Mouse (Mus musculus): ENCODE measurements around the gene Ctps.
A peak's percentile ranks its signal among the peaks of the same experiment; 100 is the strongest.

Gene Ctps

DNA sequence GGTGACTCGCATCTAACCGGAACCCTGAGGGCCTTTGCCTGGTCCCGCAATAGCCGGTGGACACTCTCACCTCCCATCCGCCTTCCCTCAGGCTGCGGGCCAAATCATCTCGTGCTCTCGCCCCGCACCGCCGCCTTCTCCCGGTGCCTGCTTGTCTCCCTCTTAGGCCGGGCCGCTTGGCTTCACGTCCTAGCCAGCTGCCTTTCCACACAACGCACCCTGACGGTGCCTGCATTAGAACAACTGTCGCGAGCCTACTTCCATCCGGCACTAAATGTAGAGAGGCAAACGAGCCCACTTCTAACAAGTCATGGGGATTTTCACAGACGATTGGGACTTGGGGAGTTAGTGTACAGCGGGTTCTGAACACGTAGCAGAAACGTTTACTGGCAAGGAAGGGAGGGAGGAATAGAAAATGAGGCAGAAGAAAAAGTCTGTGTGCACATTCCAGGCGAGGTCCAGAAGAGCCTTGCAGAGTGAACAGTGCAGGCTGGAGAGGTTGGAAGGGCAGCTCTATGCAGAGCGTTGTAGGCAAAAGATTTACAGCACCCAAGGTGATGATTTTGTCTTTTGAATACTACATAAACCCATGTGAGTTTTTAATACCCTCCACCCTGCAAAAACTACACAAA lies 478 bp upstream of the Ctps start:
- no peak for DNase-seq (ENCODE audit: low spot score in 2 of 2)

DNA sequence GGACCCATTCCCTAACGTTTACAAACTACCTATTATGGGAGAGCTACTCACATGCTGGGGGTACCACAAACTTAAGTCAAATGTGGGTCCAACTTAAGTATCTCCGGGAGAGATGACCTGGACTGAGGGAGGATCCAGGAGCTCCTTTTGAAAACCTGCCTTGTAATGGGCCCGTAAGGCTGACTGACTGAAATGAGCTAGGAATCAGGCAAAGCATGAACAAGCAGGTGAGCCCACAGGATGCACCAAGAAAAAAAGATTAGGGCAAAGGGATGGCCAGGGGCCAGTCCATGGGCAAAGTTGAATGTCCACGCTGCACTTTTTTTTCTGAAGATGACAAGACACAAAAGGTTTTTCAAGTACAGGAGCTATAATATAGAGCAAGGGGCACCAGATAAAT lies 1.1 kb downstream of the Ctps start:
- DNase-seq (ENCODE audit: low spot score in 2 of 2) = peak in 1 of 2 experiments; percentile 48

GRCm38 (mm10) chr4:120568005-120568404 lies 2.1 kb downstream of the Ctps start:
- no peak for DNase-seq (ENCODE audit: low spot score in 2 of 2)

DNA sequence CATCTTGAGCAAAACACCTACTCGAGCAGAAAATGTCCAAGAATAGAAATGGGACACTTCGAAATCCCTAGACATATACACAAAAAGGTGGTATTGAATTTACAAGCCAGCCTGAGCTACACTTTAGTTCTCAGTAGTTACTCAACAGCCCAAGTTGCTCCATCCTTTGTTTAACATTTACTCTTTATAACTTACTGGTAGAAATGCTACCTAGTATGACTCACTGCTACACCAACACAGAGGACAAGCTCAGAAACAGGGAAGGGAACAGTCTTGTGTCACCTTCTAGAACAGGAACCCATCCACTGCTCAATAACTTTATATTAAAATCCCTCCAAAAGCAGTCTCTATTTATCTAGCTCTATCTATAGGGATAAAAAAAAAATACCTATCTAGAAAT lies 4.3 kb downstream of the Ctps start:
- no peak for DNase-seq (ENCODE audit: low spot score in 2 of 2)

GRCm38 (mm10) chr4:120556592-120556991 lies 13.5 kb downstream of the Ctps start:
- no peak for DNase-seq (ENCODE audit: low spot score in 2 of 2)

DNA sequence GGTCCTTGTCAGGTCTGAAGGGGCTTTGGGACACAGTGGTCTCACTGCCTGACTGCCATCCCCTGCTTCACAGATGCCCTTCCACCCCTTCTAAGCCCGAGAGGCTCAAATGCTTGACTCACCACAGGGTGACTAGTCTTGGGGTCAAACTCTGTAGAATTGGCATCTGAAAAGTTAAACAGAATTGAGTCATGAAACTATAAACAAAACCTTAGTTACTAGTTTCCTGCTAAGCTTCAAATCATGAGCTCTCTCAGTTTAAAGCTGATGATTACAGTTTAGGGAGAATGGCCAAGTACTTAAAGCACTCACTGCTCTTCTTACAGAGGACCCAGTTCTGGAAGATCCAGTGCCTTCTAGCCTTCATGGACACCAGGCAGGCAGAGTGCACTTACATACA lies 25.2 kb downstream of the Ctps start:
- DNase-seq (ENCODE audit: low spot score in 2 of 2) = no peak

DNA sequence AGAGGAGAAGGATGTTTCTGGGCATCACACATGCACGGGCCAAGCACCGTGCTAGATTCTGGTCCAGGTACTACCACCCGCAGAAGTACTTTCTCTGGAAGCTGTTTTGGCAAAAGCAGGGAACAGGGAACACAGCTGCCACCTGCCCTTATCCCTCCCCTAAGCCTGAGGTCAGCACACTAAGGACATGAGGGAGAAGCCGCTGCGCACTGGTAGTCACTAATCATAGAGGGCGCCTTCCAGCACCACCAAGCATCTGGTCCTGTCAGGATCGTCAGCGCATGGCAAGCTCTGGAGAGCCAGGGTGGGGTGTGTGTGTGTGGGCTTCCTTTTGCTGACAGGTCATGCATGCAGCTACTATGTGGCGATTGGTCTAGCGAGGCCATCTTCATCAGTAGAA lies 31.4 kb downstream of the Ctps start:
- DNase-seq (ENCODE audit: low spot score in 2 of 2) = no peak

DNA sequence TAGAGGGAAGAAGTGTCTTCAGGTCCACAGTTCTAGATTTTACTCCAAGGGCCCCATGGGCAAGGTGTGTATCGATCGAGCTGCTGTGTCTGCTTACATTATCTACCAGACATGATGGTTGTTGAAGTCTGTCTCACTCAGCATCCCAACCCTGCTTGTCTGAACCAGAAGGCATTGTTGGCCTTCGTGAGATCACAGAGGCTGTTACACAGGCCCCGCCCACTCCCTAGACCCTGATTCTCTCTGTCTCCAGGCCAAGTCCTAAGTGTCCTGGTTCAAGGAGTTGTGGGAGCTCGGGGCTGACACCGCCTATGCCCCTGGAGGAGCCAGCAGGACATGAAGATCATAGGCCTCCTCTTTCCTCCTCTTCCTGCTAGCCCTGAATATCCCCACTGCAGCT lies 38.1 kb downstream of the Ctps start, which contains the start of gene Slfnl1:
Gene Slfnl1 (plus strand): TSS at position 246 of the 400 bp plus-strand sequence.
- DNase-seq (ENCODE audit: low spot score in 2 of 2) = no peak

DNA sequence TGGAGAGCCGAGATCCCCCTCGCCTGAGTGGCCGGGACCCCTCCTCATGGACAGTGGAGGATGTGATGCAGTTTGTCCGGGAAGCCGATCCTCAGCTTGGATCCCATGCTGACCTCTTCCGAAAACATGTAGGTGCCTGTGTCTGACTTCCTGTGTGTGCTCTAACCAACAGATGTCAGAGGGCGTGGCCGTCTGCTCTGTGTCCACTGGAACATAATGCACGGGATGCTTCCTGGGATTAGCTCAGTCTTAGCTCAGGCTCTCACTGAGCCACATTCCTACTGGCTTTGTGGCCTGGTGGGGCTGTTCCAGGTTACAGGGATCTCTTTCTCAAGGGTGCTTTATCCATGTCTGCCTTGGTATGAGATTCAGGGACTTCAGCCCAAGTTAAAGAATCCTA lies 41.9 kb downstream of the Ctps start:
- no peak for DNase-seq (ENCODE audit: low spot score in 2 of 2)

DNA sequence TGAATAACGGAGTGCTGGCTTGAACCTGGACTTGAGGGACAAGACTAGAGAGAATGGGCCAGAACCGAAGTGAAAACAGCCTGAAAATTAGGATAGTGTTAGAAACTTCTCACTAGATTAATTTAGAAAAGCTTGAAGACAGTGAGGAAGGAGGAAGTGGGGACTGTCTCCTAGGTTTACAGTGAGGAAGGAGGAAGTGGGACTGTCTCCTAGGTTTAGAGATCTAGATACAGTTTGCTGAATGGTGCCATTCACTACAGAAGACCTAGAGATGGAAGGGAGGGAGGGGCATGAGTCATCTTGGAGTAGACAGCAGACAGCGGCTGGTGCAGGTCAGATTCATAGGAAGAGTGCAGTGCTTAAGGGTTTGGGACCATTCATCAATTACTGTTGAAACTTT lies 47.0 kb downstream of the Ctps start:
- DNase-seq (ENCODE audit: low spot score in 2 of 2) = no peak

GRCm38 (mm10) chr4:120522351-120522750 lies 47.7 kb downstream of the Ctps start:
- no peak for DNase-seq (ENCODE audit: low spot score in 2 of 2)

DNA sequence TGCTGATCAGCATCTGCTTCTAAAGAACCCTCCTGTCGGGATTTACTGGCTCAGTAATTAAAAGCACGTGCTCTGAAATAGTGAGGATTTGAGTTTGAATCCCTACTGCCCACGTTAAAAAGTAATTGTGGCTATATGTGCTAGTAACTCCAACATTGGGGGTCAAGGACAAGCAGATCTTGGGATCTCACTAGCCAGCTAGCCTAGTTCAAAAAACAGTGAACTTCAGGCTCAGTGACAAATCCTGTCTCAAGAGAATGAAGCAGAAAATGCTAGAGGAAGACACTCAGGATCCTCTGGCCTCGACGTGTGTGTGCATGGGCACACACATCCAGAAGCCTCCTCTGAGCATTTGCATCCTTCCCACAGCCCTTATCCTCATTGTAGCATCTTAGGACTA lies 48.3 kb downstream of the Ctps start:
- no peak for DNase-seq (ENCODE audit: low spot score in 2 of 2)

GRCm38 (mm10) chr4:120517335-120517734 lies 52.7 kb downstream of the Ctps start:
- DNase-seq (ENCODE audit: low spot score in 2 of 2) = no peak

- no peak for DNase-seq (ENCODE audit: low spot score in 2 of 2)
Observed at GRCm38 (mm10) chr4:120516907-120517306, 53.2 kb downstream of the Ctps start.

DNA sequence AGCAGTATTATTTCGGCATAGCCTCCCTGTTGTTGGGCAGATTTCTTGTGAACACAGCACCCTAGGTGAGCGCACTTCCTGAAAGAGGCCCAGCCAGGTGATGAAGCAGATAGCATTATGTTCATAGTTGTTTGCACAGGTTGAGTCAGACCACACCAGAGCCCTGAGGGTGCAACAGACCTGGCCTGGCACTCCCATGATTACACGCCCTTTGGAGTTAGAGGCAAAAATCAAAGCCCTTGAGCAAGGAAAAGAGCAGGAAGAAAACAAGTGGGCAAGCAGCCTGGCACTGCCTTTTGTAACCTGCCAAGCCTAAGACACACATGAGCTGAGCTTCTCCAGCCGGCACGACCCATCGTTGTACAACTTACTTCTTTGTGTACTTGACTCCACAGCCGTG lies 53.6 kb downstream of the Ctps start:
- no peak for DNase-seq (ENCODE audit: low spot score in 2 of 2)

GRCm38 (mm10) chr4:120514366-120514765 lies 55.7 kb downstream of the Ctps start:
- DNase-seq (ENCODE audit: low spot score in 2 of 2) = no peak

DNA sequence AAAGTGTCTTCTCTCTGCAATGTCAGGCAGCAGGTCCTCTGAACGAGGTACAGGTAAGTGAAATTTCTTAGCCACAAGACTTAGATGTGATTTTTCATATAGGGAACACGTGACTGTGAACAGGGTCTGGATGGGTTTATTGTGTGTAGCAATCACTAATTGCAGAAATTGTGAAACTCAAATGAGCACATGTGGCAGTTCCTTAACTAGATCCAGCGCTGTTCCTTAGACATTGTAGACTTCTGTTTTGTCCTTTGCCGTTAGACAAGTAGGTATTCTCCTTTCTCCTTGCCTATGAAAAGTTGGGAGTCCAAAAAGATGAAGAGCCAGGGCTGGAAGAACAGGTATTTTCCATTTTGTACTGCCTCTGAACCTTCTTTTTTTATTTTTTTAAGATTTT lies 58.9 kb downstream of the Ctps start:
- DNase-seq (ENCODE audit: low spot score in 2 of 2) = no peak

DNA sequence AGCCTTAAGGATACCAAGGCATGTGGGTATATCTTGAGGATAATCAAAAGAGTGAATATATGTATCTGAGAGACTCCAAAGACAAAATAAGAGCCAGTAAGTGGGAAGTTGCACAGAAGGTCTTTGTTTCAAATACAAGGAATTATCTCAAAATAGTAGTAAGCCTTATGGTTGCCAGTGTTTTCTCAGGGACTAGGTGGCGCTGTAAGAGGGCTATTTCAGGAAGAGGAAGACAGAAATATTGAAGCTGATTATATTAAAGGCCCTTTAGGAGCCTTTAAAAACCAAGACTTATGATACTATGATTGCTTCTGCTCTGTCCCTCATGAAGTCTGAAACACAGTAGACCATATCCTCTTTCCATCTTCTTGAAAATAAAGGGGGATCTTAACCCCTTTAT lies 63.1 kb downstream of the Ctps start:
- DNase-seq (ENCODE audit: low spot score in 2 of 2) = peak; percentile 40 to 52

All from right cerebral cortex, postnatal 10 days (tissue).